Mouse (Mus musculus): ENCODE results near the gene Asb13.

GRCm38 (mm10) chr13:3670039-3670438, 36.2 kb downstream of the Asb13 start:
- TF ChIP-seq CTCF (IDR thresholded peaks at IDR 0.05; ENCODE audit: extremely low read depth, insufficient read depth, insufficient read length, insufficient replicate concordance) (no peak), POLR2A (IDR thresholded peaks at IDR 0.05; ENCODE audit: low read depth, low read length) (no peak)

Data from spleen, adult 2 months (tissue).